Mouse (Mus musculus) kidney, adult 9 months (tissue): ENCODE data around the gene Dbr1.
"Not testable (repeated sequence)": the region's sequence is repeated elsewhere in the genome, so short reads cannot be mapped to it uniquely, and the experiment has no call there.

Experiments
- DNase-seq: peaks from one replicate; pipeline ENCODE4 v3.0.0; 2022

The Dbr1 gene

GRCm38 (mm10) chr9:99575677-99576480 is at the start of gene Dbr1:
Gene Dbr1, plus strand, starts transcription at chr9:99575799.
- DNase-seq, result peak; percentile 94

- no peak for DNase-seq
These were observed 43.7 kb upstream of the Dbr1 start for GRCm38 (mm10) chr9:99531865-99532264.

- no peak for DNase-seq
These were observed 29.3 kb upstream of the Dbr1 start for GRCm38 (mm10) chr9:99546259-99546658.

- DNase-seq, result no peak
These were observed 23.5 kb upstream of the Dbr1 start for GRCm38 (mm10) chr9:99552068-99552467.

- DNase-seq, result no peak
These were observed 22.6 kb upstream of the Dbr1 start for GRCm38 (mm10) chr9:99553049-99553448.

GRCm38 (mm10) chr9:99554052-99554451 is 21.5 kb upstream of the Dbr1 start:
- no peak for DNase-seq

GRCm38 (mm10) chr9:99555253-99555652 is 20.3 kb upstream of the Dbr1 start:
- no peak for DNase-seq

- no peak for DNase-seq
These were observed 17.9 kb upstream of the Dbr1 start for GRCm38 (mm10) chr9:99557580-99558300.

GRCm38 (mm10) chr9:99558824-99559556 is 16.6 kb upstream of the Dbr1 start:
- no peak for DNase-seq

- DNase-seq, result no peak
These were observed 16.1 kb upstream of the Dbr1 start for GRCm38 (mm10) chr9:99559557-99559904.

GRCm38 (mm10) chr9:99560389-99560788 is 15.2 kb upstream of the Dbr1 start:
- DNase-seq, result no peak

- DNase-seq, result peak; percentile 75
These were observed 11.9 kb upstream of the Dbr1 start for GRCm38 (mm10) chr9:99563714-99564113.

- no peak for DNase-seq
These were observed 7.6 kb upstream of the Dbr1 start for GRCm38 (mm10) chr9:99568023-99568346.

- peak; percentile 95 for DNase-seq
These were observed 7.1 kb upstream of the Dbr1 start, which contains the start of gene Armc8 for GRCm38 (mm10) chr9:99568347-99569070. Gene Armc8, minus strand, starts transcription at chr9:99568899.

- no peak for DNase-seq
These were observed 6.6 kb upstream of the Dbr1 start for GRCm38 (mm10) chr9:99569071-99569397.

GRCm38 (mm10) chr9:99580655-99581054 is 5.1 kb downstream of the Dbr1 start:
- peak; percentile 57 for DNase-seq

- peak; percentile 62 for DNase-seq
These were observed 12.1 kb downstream of the Dbr1 start for GRCm38 (mm10) chr9:99587505-99588202.

- DNase-seq, result no peak
These were observed 15.5 kb downstream of the Dbr1 start for GRCm38 (mm10) chr9:99591144-99591543.

- not testable (repeated sequence) for DNase-seq
These were observed 23.5 kb downstream of the Dbr1 start for GRCm38 (mm10) chr9:99599127-99599526.

GRCm38 (mm10) chr9:99603566-99603965 is 28.0 kb downstream of the Dbr1 start:
- DNase-seq, result no peak

- peak; percentile 41 for DNase-seq
These were observed 36.6 kb downstream of the Dbr1 start, which contains the start of gene A4gnt for GRCm38 (mm10) chr9:99612202-99612601. Gene A4gnt, plus strand, starts transcription at chr9:99612502.

- no peak for DNase-seq
These were observed 44.1 kb downstream of the Dbr1 start for GRCm38 (mm10) chr9:99619688-99620087.
